Mouse (Mus musculus) gastrocnemius, adult 2 months (tissue): ENCODE results near the gene Rnf212. TPM values are rescaled to one million over a fixed set of nuclear protein-coding genes. Genes with fewer than 3 reads are reported as not detected.
A peak's percentile ranks its signal among the peaks of the same experiment; 100 is the strongest.

Experiments used
- DNase-seq: peaks from one replicate; pipeline ENCODE4 v3.0.0; 2022
- H3K27ac ChIP-seq: fragments of 200-600 bp; 2 replicates; pipeline ENCODE4 v1.8.1; 2022; ENCODE audit warnings: mild to moderate bottlenecking
- H3K4me3 ChIP-seq: fragments of 200-600 bp; 2 replicates; pipeline ENCODE4 v1.8.1; 2022; ENCODE audit warnings: mild to moderate bottlenecking, moderate library complexity
- CTCF ChIP-seq: fragments of 200-600 bp; IDR thresholded peaks from 2 replicates; pipeline ENCODE4 v1.8.1; 2022; ENCODE audit warnings: antibody characterized with exemption, mild to moderate bottlenecking, moderate library complexity
- intact Hi-C: fragments of 180-260 bp; cut with DNase I; formaldehyde crosslinking; loops from one replicate; pipeline ENCODE4 v1.15.1; 2025
- total RNA-seq, 2 experiments: library from RNA; stranded (reverse); gene quantifications; 2 replicates each; pipeline ENCODE4 v1.2.3; 2021

The Rnf212 gene
- total RNA-seq, 2 experiments from 2014 or later: not detected

DNA sequence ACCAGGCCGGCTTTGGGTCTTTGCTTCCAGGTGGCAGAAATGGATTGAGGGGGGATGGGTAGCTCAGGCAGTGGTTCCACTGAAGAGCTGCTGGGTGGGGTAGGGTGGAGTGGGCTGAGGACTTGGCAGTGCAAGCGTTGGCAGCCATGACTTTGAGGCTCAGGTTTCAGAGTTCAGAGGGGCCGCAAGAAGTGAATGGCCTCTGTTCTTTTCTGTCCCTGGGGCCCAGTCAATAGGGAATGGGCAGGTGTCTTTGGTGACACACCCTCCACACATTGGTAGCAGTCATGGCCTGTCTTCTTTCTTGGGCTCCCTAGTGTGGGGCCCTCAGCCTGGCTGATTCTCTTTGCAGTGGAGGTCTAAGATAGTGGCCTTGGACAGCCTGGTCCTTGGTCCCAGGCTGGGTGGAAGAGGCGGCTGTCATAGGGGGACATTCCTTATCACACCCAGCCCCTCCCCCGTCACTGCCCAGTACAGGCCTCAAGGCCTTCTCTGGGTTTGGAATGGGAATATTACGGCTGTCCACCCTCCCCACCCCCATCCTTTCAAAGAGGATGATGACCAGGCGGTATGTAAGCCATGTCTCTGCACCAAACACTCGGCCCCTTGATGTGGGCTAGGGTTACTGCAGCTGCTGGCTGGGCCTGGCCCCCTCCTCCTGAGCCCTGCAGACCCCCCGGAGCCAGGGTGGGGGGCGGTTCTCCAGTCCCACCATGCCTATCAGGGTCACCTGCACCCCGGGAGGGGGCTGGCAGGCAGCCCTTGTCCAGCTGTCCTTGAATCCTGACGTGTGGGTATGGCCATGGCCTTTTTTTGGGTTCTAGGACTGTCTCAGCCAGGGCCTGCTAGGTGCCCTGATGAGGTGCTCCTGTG is 70.8 kb downstream of the Rnf212 start:
- no peak for DNase-seq
- intact Hi-C loops: no loop called here
- H3K4me3 ChIP-seq: no peak overlapping the region
- H3K27ac ChIP-seq: no peak overlapping the region
- no peak for TF ChIP-seq CTCF

GRCm38 (mm10) chr5:108701341-108702021 is 73.3 kb downstream of the Rnf212 start:
- TF ChIP-seq CTCF: no peak
- no peak overlapping the region for H3K4me3 ChIP-seq
- intact Hi-C loops: no loop called here
- H3K27ac ChIP-seq: no peak overlapping the region
- DNase-seq: no peak

- H3K4me3 ChIP-seq: no peak overlapping the region
- intact Hi-C loops: no loop called here
- no peak for DNase-seq
- TF ChIP-seq CTCF: no peak
- no peak overlapping the region for H3K27ac ChIP-seq
Observed at GRCm38 (mm10) chr5:108700346-108700745, 74.4 kb downstream of the Rnf212 start.

DNA sequence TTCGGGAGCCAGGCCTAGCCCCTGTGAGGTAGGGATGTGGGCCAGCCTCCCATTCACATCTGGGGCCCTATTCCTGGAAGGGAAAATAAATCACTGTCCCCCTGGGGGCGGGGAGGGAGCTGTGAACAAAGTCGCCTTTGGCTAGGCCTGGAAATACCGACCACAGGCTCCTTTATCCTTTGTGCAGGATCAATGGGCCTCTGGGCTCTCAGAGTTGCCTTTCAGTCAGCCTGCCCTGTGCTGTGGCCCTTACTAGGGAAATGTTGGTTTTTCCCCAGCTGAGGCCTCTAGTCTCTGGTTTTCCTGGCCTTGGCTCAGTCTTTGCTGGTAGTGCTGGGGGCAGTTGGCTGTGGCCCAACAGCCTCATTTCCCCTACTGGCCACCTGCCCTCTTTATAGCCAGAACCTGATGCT is 77.4 kb downstream of the Rnf212 start:
- peak overlapping the region; percentile 24 for H3K27ac ChIP-seq

GRCm38 (mm10) chr5:108696542-108696941 is 78.2 kb downstream of the Rnf212 start:
- DNase-seq: no peak
- Histone ChIP-seq H3K4me3 (peak overlapping the region; percentile 13; the same call in 1 of the 2 replicates), H3K27ac (peak overlapping the region; percentile 44; the same call in 1 of the 2 replicates)
- TF ChIP-seq CTCF: no peak
- intact Hi-C loops: no loop called here

More for the DNA sequence above, 77.4 kb downstream of the Rnf212 start:
- no peak overlapping the region for H3K4me3 ChIP-seq
- no peak for DNase-seq
- TF ChIP-seq CTCF: no peak
- intact Hi-C loops: no loop called here

- TF ChIP-seq CTCF: no peak
- DNase-seq: peak; percentile 60
- H3K27ac ChIP-seq: peak overlapping the region; percentile 81
- intact Hi-C loops: loop anchor here (2.0 kb wide), 1 partner anchor 67 kb away; the partner anchor contains the start of genes Gak and Tmem175
- no peak overlapping the region for H3K4me3 ChIP-seq
Observed at GRCm38 (mm10) chr5:108695861-108696260, 78.9 kb downstream of the Rnf212 start.

DNA sequence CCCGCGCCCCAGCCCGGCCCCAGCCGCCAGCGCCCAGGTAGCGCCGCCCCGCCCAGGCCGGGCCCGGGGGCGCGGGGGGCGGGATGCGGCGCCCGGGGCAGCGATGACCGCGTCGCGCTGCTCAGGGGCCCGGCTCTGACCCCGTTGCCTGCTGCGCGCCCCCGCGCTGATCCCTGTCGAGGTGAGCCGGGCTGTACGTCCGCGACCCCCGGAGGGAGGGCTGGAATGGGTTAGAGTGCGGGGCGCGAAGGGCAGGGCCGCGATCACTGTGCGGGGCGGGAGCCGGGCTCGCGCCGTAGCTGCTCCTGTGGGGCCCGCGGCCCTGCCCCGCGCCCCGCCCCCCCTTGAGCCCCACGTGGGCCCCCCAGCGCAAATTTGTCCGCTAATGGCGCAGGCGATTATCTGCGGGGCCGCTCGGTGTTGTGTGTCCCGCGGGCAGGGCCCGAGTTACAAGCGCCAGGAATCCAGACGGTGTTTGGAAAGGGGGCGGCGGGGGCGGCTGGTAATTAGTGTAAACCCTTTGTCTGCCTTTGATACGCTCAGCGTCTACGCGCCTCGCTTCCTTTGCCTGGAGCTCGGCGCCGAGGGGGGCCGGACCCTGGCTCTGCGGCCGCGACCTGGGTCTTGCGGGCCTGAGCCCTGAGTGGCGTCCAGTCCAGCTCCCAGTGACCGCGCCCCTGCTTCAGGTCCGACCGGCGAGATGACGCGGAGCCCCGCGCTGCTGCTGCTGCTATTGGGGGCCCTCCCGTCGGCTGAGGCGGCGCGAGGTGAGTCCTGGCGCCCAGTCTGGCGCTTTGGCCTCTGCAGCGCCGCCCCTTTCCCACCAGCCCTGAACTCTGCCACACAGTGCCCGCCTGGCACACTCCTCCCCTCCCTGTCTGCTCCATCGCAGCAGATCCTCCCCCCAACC is 80.2 kb downstream of the Rnf212 start:
- intact Hi-C loops: loop anchor here (2.0 kb wide), 1 partner anchor 66 kb away; the partner anchor contains the start of genes Gak and Tmem175
- Histone ChIP-seq H3K4me3 (peak overlapping the region; percentile 91), H3K27ac (peak overlapping the region; percentile 81)
- TF ChIP-seq CTCF: no peak
- DNase-seq: peak; percentile 61

GRCm38 (mm10) chr5:108693872-108694288 is 80.9 kb downstream of the Rnf212 start:
- intact Hi-C loops: loop anchor here (2.0 kb wide), 1 partner anchor 65 kb away; the partner anchor contains the start of genes Gak and Tmem175
- H3K27ac ChIP-seq: peak overlapping the region; percentile 81
- peak overlapping the region; percentile 91 for H3K4me3 ChIP-seq
- no peak for TF ChIP-seq CTCF
- peak; percentile 93 for DNase-seq

DNA sequence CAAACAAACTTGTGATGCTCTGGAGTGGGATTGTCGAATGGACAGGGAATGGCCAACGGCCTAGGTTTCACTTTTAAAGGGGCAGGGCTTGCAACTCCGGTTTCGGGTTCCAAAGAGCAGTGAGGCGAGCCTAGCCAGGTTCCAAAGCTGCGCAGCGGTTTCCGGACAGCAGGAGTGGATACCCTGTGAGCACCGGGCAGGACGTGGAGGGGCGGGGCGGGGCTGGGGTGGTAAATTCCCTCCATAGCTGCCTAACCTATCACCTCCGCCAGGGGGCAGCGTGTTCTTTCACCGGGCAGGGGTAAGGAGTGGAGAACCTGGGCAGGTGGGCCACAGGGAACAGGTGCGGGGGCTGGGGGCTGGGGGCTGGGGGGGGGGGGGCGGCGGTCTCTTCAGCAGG is 82.5 kb downstream of the Rnf212 start, which contains the start of gene Fgfrl1:
TSS of gene Fgfrl1 (plus strand) at position 112 of the 400 bp plus-strand sequence.
- peak; percentile 63 for TF ChIP-seq CTCF
- Histone ChIP-seq H3K4me3 (peak within 1 kb of the TSS; percentile 91), H3K27ac (peak within 1 kb of the TSS; percentile 8; the same call in 1 of the 2 replicates)
- peak; percentile 76 for DNase-seq
- intact Hi-C loops: loop anchor here (1.0 kb wide), 1 partner anchor 34 kb away; no protein-coding TSS in a partner anchor

- DNase-seq: no peak
- no peak overlapping the region for H3K27ac ChIP-seq
- TF ChIP-seq CTCF: peak; percentile 35
- intact Hi-C loops: no loop called here
- no peak overlapping the region for H3K4me3 ChIP-seq
Observed at GRCm38 (mm10) chr5:108691152-108691551, 83.6 kb downstream of the Rnf212 start.

GRCm38 (mm10) chr5:108689091-108689490 is 85.7 kb downstream of the Rnf212 start:
- H3K27ac ChIP-seq: no peak overlapping the region
- H3K4me3 ChIP-seq: no peak overlapping the region
- intact Hi-C loops: no loop called here
- no peak for DNase-seq
- TF ChIP-seq CTCF: no peak

GRCm38 (mm10) chr5:108680871-108681270 is 93.9 kb downstream of the Rnf212 start:
- DNase-seq: no peak
- Histone ChIP-seq H3K27ac (no peak overlapping the region), H3K4me3 (no peak overlapping the region)
- intact Hi-C loops: no loop called here
- TF ChIP-seq CTCF: no peak
